Mouse (Mus musculus): ENCODE measurements at regions not wholly inside any gene's neighbourhood (a gene's known extent, or its start where the extent isn't known, plus 50 kb on each side); places are given as distances from the start of the nearest gene placed in this dataset.

DNA sequence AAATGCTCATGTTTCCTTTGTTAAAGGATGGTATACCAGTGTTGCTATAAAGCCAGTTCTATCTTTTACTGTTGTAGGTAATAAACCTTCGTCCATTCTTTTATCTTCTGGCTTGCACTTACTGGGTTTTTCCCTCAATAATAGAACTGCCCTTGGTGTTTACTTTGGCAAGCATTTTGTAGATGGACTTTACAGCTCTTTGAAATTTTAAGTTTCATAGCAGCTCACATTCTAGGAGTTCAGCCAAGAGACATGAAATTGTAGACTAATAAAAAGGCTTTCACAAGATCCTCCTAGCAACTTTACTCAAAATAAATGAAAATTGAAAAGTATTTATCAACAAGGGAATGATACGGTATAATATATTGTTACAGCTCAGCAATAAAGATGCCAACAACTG lies 124.5 kb downstream of the Rassf9 start:
- Histone ChIP-seq H3K9ac (no peak overlapping the region), H3K36me3 (replicated peaks; ENCODE audit: control insufficient read depth, insufficient read depth) (no peaks in the 10 kb centered on the region), H3K4me1 (replicated peaks; ENCODE audit: control insufficient read depth, insufficient read depth, low read length) (no peaks in the 10 kb centered on the region), H3K27ac (no peak overlapping the region), H3K4me2 (replicated peaks) (no peak overlapping the region), H3K9me3 (ENCODE audit: control insufficient read depth, low read length) (no peaks in the 10 kb centered on the region), H3K27me3 (ENCODE audit: control insufficient read depth, insufficient read depth, low read length) (no peaks in the 10 kb centered on the region), H3K4me3 (replicated peaks; ENCODE audit: low read length) (no peak overlapping the region)
- DNase-seq (ENCODE audit: low spot score) (no peak), ATAC-seq (ENCODE audit: low FRiP score) (no peak)
- WGBS, result 78% methylated on average over 2 of the region's 2 CpGs

DNA sequence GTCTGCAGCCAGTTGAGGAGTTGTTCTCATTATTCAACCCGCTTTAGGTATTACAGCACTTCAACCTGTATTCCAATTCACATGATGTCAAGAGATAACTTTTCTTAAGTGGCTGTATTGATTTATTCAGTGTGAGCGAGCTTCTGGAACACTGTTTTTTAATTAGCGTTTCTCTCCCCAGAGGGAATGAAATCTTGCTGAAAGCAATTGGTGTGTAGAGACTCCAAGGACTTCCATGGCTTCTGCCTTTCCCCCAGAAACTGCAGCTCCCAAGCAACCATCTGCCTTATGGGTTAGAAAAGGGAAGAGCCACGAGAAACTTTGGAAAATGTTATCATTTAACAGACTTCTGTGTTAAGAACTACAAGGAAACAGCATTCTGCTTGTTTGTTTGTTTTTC lies 121.4 kb downstream of the Rassf9 start:
- WGBS, result 72% methylated on average over 4 of the region's 4 CpGs

DNA sequence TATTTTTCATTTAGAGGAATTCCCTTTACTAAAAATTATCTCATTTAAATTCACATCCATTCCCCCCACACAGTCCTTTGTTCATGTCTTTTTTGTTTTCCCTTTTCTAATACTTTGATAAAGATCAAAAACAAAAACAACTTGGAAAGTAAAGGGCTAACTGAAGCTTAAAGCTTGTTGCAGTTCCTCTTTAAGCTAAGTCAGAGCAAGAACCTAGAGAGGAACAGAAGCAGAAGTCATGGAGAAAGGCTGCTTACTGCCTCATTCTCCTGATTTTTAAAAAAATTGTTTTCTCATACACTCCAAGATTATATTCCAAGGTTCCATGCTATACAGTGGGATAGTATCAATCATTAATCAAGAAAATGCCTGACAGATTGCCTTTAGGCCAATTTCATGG lies 116.6 kb downstream of the Rassf9 start:
- ATAC-seq (ENCODE audit: low FRiP score), result no peak

More for the DNA sequence above, 121.4 kb downstream of the Rassf9 start:
- H3K4me3 ChIP-seq (replicated peaks; ENCODE audit: low read length), result no peak overlapping the region
- H3K4me2 ChIP-seq (replicated peaks), result no peak overlapping the region
- no peaks in the 10 kb centered on the region for H3K9me3 ChIP-seq (ENCODE audit: control insufficient read depth, low read length)
- DNase-seq (ENCODE audit: low spot score) (no peak), ATAC-seq (ENCODE audit: low FRiP score) (no peak)
- no peaks in the 10 kb centered on the region for H3K4me1 ChIP-seq (replicated peaks; ENCODE audit: control insufficient read depth, insufficient read depth, low read length)
- H3K36me3 ChIP-seq (replicated peaks; ENCODE audit: control insufficient read depth, insufficient read depth), result no peaks in the 10 kb centered on the region
- no peak overlapping the region for H3K9ac ChIP-seq
- H3K27ac ChIP-seq, result no peak overlapping the region
- no peaks in the 10 kb centered on the region for H3K27me3 ChIP-seq (ENCODE audit: control insufficient read depth, insufficient read depth, low read length)

DNA sequence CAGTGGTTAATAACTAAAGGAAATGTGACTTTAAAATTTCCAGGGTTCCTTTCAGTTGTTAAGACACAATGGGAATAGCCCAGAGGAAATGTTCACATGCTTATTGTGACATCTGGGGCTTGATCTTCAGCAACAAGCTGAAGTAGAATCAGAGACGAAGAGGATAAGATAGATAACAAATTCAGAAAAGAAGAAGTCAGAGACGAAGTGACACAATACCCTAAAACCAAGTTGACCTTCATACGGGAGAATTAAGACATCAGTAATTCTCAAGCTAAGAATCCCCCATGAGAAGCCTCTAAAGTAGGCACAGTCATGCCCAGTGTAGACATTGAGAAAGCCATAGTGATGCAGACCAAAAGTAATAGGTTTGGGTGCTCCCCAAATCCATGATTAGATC lies 111.9 kb downstream of the Rassf9 start:
- no peak for DNase-seq (ENCODE audit: low spot score)
- Histone ChIP-seq H3K36me3 (replicated peaks; ENCODE audit: control insufficient read depth, insufficient read depth) (no peaks in the 10 kb centered on the region), H3K4me3 (replicated peaks; ENCODE audit: low read length) (no peak overlapping the region), H3K9ac (no peak overlapping the region), H3K4me1 (replicated peaks; ENCODE audit: control insufficient read depth, insufficient read depth, low read length) (no peaks in the 10 kb centered on the region), H3K4me2 (replicated peaks) (no peak overlapping the region), H3K27me3 (ENCODE audit: control insufficient read depth, insufficient read depth, low read length) (no peaks in the 10 kb centered on the region), H3K27ac (no peak overlapping the region), H3K9me3 (ENCODE audit: control insufficient read depth, low read length) (no peaks in the 10 kb centered on the region)
- ATAC-seq (ENCODE audit: low FRiP score), result no peak
- WGBS, result 84% methylated on average over 3 of the region's 3 CpGs

More for the DNA sequence above, 116.6 kb downstream of the Rassf9 start:
- H3K4me2 ChIP-seq (replicated peaks), result no peak overlapping the region
- no peaks in the 10 kb centered on the region for H3K36me3 ChIP-seq (replicated peaks; ENCODE audit: control insufficient read depth, insufficient read depth)
- no peak overlapping the region for H3K4me3 ChIP-seq (replicated peaks; ENCODE audit: low read length)
- H3K9ac ChIP-seq, result no peak overlapping the region
- H3K9me3 ChIP-seq (ENCODE audit: control insufficient read depth, low read length), result no peaks in the 10 kb centered on the region
- no peaks in the 10 kb centered on the region for H3K27me3 ChIP-seq (ENCODE audit: control insufficient read depth, insufficient read depth, low read length)
- H3K27ac ChIP-seq, result no peak overlapping the region
- DNase-seq (ENCODE audit: low spot score), result no peak
- no peaks in the 10 kb centered on the region for H3K4me1 ChIP-seq (replicated peaks; ENCODE audit: control insufficient read depth, insufficient read depth, low read length)

DNA sequence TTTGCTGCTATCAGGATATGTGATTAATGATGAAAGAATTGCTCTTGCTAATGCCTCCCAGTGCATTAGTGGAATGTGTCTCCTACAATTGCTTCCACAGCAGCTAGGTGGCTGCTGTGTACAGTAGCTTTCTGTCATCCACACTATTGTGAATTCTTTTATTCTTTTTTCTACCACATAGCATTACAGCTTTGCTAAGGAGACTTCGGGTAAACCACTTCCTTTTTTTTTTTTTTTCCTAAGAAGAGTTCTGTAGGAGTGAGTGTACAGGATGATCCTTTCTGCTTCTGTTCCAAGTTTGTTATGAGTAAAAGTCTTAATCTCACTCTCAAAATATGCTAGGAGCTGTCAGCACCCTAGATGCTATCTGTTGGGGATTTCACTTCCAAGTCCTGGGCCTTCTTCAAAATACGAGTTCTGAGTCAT lies 110.6 kb downstream of the Rassf9 start:
- no peak overlapping the region for H3K4me2 ChIP-seq (replicated peaks)
- no peak overlapping the region for H3K4me3 ChIP-seq (replicated peaks; ENCODE audit: low read length)
- ATAC-seq (ENCODE audit: low FRiP score) (no peak), DNase-seq (ENCODE audit: low spot score) (no peak)
- H3K4me1 ChIP-seq (replicated peaks; ENCODE audit: control insufficient read depth, insufficient read depth, low read length), result no peaks in the 10 kb centered on the region
- H3K36me3 ChIP-seq (replicated peaks; ENCODE audit: control insufficient read depth, insufficient read depth), result no peaks in the 10 kb centered on the region
- 67% methylated on average over 2 of the region's 2 CpGs for WGBS
- H3K9ac ChIP-seq, result no peak overlapping the region
- no peaks in the 10 kb centered on the region for H3K27me3 ChIP-seq (ENCODE audit: control insufficient read depth, insufficient read depth, low read length)
- no peak overlapping the region for H3K27ac ChIP-seq
- no peaks in the 10 kb centered on the region for H3K9me3 ChIP-seq (ENCODE audit: control insufficient read depth, low read length)

DNA sequence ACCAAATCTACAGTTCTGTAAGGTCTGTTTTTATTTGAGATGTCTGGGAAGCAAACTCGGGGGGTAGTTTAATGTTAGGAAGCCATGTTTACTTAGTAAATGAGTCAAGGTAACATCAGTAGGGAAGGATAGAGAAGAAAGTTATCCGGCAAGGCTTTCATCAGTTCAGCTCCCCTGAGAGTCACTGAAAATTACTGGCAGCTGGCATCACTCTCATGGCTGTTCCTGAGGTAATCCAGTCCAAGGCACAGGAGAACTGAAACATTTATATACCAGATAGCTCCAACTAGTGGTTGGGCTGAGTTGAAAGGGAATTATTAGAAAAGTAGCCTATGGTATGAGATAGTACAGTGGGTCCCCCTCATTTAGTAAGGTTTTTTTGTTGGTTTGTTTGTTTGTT lies 106.7 kb downstream of the Rassf9 start:
- Histone ChIP-seq H3K9ac (no peak overlapping the region), H3K4me3 (replicated peaks; ENCODE audit: low read length) (no peak overlapping the region), H3K36me3 (replicated peaks; ENCODE audit: control insufficient read depth, insufficient read depth) (no peaks in the 10 kb centered on the region), H3K27ac (no peak overlapping the region), H3K27me3 (ENCODE audit: control insufficient read depth, insufficient read depth, low read length) (no peaks in the 10 kb centered on the region), H3K4me2 (replicated peaks) (no peak overlapping the region), H3K9me3 (ENCODE audit: control insufficient read depth, low read length) (no peaks in the 10 kb centered on the region), H3K4me1 (replicated peaks; ENCODE audit: control insufficient read depth, insufficient read depth, low read length) (no peaks in the 10 kb centered on the region)
- ATAC-seq (ENCODE audit: low FRiP score) (no peak), DNase-seq (ENCODE audit: low spot score) (no peak)
- WGBS, result 84% methylated on average over 2 of the region's 2 CpGs

DNA sequence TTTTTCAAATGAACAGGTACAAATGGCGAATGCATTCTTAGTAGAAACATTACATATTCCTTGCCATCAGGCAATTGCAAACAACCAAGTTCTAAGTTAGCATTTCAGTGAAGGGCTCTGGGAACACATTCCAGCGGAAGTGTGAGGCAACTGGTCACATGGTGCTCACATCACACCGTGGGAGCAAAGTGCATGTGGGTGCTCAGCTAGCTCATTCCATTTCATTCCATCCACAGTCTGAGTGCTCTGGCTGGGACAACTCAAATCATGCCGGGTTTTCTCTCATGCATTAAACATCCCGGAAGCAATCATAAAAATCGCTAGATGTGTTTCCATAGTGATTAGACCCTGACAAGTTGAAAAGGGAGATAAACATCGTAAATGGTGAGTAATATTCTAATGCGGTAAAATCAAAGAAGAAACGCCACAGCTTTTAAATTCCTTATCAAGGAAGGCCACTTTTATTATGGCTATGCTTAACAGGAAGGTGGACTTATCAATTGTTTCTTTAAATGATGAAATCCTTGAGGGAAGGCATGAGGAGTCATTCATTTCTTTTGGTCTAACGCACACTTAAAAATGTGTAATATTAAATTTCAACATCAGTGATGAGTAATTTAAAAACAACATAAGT lies 104.1 kb downstream of the Rassf9 start:
- H3K27ac ChIP-seq, result no peak overlapping the region
- H3K36me3 ChIP-seq (replicated peaks; ENCODE audit: control insufficient read depth, insufficient read depth), result no peaks in the 10 kb centered on the region
- WGBS, result 89% methylated on average over 10 of the region's 10 CpGs
- no peaks in the 10 kb centered on the region for H3K9me3 ChIP-seq (ENCODE audit: control insufficient read depth, low read length)
- ATAC-seq (ENCODE audit: low FRiP score) (no peak), DNase-seq (ENCODE audit: low spot score) (no peak)
- no peak overlapping the region for H3K4me3 ChIP-seq (replicated peaks; ENCODE audit: low read length)
- no peaks in the 10 kb centered on the region for H3K27me3 ChIP-seq (ENCODE audit: control insufficient read depth, insufficient read depth, low read length)
- no peak overlapping the region for H3K4me2 ChIP-seq (replicated peaks)
- no peak overlapping the region for H3K9ac ChIP-seq
- H3K4me1 ChIP-seq (replicated peaks; ENCODE audit: control insufficient read depth, insufficient read depth, low read length), result no peaks in the 10 kb centered on the region

Data from hindbrain, embryonic 14.5 days (tissue).